Mouse (Mus musculus) liver, postnatal 0 days (tissue): ENCODE data around the gene Mpzl2.

Experiments used
- CTCF ChIP-seq: sonication (generic); IDR thresholded peaks from 2 replicates; pipeline ENCODE4 v1.5.1; 2016; ENCODE audit warnings: antibody characterized with exemption, low read depth
- EP300 ChIP-seq: IDR thresholded peaks from 2 replicates; pipeline ENCODE4 v1.6.1; 2016; ENCODE audit warnings: antibody characterized with exemption, low read depth, mild to moderate bottlenecking

- TF ChIP-seq CTCF = no peak
- no peak for TF ChIP-seq EP300
Measured at GRCm38 (mm10) chr9:45018031-45018430, 21.6 kb upstream of the Mpzl2 start.
